Mouse (Mus musculus) neural tube, embryonic 11.5 days (tissue): Measurements from ENCODE around the gene H2afv. TPM values are rescaled to one million over a fixed set of nuclear protein-coding genes. Genes with fewer than 3 reads are reported as not detected.
"Not testable (repeated sequence)": the region's sequence is repeated elsewhere in the genome, so short reads cannot be mapped to it uniquely, and the experiment has no call there.

Experiments
- ATAC-seq: fragments of 200-750 bp; cut with Nextera tagmentation; 2 replicates; pipeline ENCODE4 v1.8.0; 2017; ENCODE audit warnings: moderate number of reproducible peaks, mild to moderate bottlenecking, moderate TSS enrichment, moderate library complexity; ENCODE audit not compliant: insufficient read depth, low FRiP score, low TSS enrichment
- DNase-seq: peaks from one replicate; pipeline ENCODE4 v3.0.0-alpha.2; 2015; ENCODE audit warnings: low spot score
- H3K27ac ChIP-seq: fragments of 300-500 bp; sonication (generic); 2 replicates; pipeline ENCODE4 v1.5.1; 2014; ENCODE audit warnings: low read depth, mild to moderate bottlenecking, low read length
- H3K27me3 ChIP-seq: fragments of 300-500 bp; sonication (generic); 2 replicates; pipeline ENCODE4 v1.6.1; 2014; ENCODE audit warnings: mild to moderate bottlenecking, low read length, mixed read lengths; ENCODE audit not compliant: control insufficient read depth, insufficient read depth
- H3K36me3 ChIP-seq: fragments of 300-500 bp; sonication (generic); 2 replicates; pipeline ENCODE4 v1.6.1; 2014; ENCODE audit warnings: mild to moderate bottlenecking, low read length, moderate library complexity, mixed read lengths; ENCODE audit not compliant: control insufficient read depth, insufficient read depth
- H3K4me1 ChIP-seq: fragments of 300-500 bp; sonication (generic); 2 replicates; pipeline ENCODE4 v1.6.1; 2014; ENCODE audit warnings: low read length, mixed read lengths; ENCODE audit not compliant: control insufficient read depth, insufficient read depth
- H3K4me2 ChIP-seq: fragments of 300-500 bp; sonication (generic); 2 replicates; pipeline ENCODE4 v1.6.1; 2014; ENCODE audit warnings: low read depth, mild to moderate bottlenecking, moderate library complexity
- H3K4me3 ChIP-seq: fragments of 300-500 bp; sonication (generic); 2 replicates; pipeline ENCODE4 v1.5.1; 2014; ENCODE audit warnings: low read depth, low read length
- H3K9ac ChIP-seq: fragments of 300-500 bp; sonication (generic); 2 replicates; pipeline ENCODE4 v1.6.1; 2014; ENCODE audit warnings: mild to moderate bottlenecking, low read length
- H3K9me3 ChIP-seq: fragments of 300-500 bp; sonication (generic); 2 replicates; pipeline ENCODE4 v1.6.1; 2016; ENCODE audit warnings: low read length; ENCODE audit not compliant: control insufficient read depth
- WGBS: fragments of 180-500 bp; shearing (Covaris S2); extraction: QIAGEN DNeasy Blood & Tissue Kit; methylation state at CpG from one replicate; pipeline ENCODE4 v1.1.7; 2014; 5-methylcytosine and 5-hydroxymethylcytosine counted together
- polyA plus RNA-seq: library from polyadenylated mRNA; unstranded; fragments of >200 nt; fragmentation: Nextera tagmentation; extraction: Ambion mirVana; gene quantifications from 2 replicates; pipeline ENCODE4 v1.2.1, GENCODE M21; 2014

Gene H2afv
- polyA plus RNA-seq, 1 experiment from 2014 or later, result 762 TPM

DNA sequence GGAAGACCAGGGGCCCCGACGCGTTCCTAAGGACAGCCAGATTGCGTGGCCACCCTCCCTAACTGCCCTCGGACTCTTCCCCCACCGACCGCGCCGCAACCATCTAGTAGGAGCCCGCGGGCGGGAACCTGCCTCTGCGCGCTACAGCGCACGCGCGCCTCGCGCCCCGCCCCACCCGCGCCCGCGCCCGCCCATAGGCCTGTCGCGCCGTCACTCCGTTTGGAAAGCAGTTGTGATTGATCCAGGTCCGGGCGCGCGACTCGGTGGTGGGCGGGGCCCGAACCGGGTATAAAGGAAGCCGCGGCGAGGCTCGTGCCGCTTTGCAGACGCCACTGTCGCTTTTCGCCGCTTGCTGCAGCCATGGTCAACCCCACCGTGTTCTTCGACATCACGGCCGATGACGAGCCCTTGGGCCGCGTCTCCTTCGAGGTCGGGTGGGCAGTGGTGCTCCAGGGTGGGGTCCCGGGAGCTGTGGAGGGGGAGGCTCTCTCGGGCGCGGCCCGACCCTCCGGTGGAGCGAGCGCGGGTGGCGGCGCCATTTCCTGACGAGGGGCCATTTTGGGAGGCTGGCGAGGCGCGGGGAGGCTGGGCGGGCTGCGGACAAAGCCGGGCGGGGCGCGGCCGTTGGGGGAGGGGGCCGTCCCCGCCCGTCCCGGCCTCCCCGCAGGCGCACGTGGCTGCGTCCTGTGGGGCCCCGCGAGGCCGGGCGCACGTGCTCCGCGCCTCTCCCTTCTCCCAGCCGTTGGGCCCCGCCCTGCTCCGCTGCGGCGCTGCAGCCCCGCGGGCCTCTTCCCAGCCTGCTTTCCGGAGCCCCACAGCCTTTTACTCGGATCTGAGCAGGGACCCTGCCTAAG lies 28.5 kb downstream of the H2afv start:
- DNase-seq, result peak; percentile 97
- Histone ChIP-seq H3K27ac (peak overlapping the region; percentile 85), H3K27me3 (no peaks in the 10 kb centered on the region), H3K9ac (peak overlapping the region; percentile 97), H3K9me3 (no peaks in the 10 kb centered on the region), H3K4me3 (peak overlapping the region; percentile 81), H3K36me3 (peaks cover 11% of the 10 kb centered on the region), H3K4me2 (peak overlapping the region; percentile 95), H3K4me1 (peaks cover 17% of the 10 kb centered on the region)
- 0% methylated on average over 84 of the region's 102 CpGs for WGBS
- peak; percentile 95 for ATAC-seq

DNA sequence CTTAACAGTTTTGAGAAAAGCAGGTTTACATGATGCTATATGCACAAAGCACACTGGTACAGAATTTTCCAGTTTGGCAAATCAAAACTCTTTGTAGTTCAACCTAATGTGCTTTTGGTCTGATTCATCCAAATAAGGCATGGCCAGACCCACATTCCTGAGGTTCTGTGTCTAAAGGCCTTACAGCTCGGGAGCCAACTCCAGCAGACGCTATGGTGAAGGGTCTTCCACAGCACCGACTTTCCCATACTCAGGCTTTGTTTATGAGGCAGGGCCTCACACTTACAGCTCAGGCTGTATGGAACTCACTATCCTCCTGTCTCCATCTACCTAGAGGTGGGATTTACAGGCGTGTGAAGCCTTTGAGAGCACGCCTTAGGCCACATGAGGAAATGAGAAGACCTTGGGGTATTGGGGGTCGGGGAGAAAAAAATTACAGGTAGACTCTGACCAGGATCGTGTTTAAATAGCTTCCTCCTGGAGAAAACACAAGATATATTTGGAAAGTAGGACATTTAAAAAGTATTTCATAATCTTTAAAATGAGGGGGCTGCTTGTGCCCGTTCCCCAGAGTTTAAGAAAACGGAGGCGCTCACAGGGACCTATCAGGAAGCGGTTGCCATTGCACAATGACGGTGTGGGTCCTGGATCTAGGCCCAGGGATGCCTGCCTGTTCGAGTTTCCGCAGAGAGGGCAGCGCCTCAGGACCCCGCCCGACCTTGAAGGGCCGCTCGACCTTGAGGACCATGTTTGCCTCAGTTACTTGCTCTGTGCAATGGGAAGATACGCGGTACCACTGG lies 29.3 kb downstream of the H2afv start, which contains the start of gene Ppia:
Ppia (plus strand) TSS at position 693 of the 800 bp plus-strand sequence.
- Histone ChIP-seq H3K27ac (peak within 1 kb of the TSS; percentile 85), H3K36me3 (peaks cover 7% of the 10 kb centered on the region)
- peak; percentile 59 for ATAC-seq

DNA sequence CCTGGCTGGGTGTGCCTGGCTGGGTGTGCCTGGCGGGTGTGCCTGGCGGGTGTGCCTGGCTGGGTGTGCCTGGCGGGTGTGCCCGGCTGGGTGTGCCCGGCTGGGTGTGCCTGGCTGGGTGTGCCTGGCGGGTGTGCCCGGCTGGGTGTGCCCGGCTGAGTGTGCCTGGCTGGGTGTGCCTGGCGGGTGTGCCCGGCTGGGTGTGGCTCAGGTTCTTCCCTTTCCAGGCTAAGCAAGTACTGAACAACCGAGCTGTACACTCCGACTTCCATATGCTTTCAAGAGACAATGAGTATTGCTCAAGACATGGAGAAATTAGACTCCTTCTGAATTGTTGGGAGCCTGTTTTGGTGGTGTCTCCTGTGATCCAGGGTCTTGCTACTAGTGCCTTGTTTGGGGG lies 31.0 kb downstream of the H2afv start:
- H3K27ac ChIP-seq, result no peak overlapping the region
- H3K9me3 ChIP-seq, result no peaks in the 10 kb centered on the region
- peaks cover 17% of the 10 kb centered on the region for H3K4me1 ChIP-seq
- DNase-seq (no peak), ATAC-seq (no peak)
- no peak overlapping the region for H3K4me2 ChIP-seq
- H3K4me3 ChIP-seq, result no peak overlapping the region
- no peak overlapping the region for H3K9ac ChIP-seq
- 95% methylated on average over 7 of the region's 12 CpGs for WGBS
- no peaks in the 10 kb centered on the region for H3K36me3 ChIP-seq
- no peaks in the 10 kb centered on the region for H3K27me3 ChIP-seq

More for the DNA sequence above, 29.3 kb downstream of the H2afv start, which contains the start of gene Ppia:
- H3K9ac ChIP-seq, result peak within 1 kb of the TSS; percentile 97
- 9% methylated on average over 21 of the region's 21 CpGs for whole genome bisulfite sequencing
- no peaks in the 10 kb centered on the region for H3K9me3 ChIP-seq
- H3K4me2 ChIP-seq, result peak within 1 kb of the TSS; percentile 95
- H3K27me3 ChIP-seq, result no peaks in the 10 kb centered on the region
- DNase-seq, result peak; percentile 28
- H3K4me3 ChIP-seq, result peak within 1 kb of the TSS; percentile 81
- H3K4me1 ChIP-seq, result peaks cover 17% of the 10 kb centered on the region

DNA sequence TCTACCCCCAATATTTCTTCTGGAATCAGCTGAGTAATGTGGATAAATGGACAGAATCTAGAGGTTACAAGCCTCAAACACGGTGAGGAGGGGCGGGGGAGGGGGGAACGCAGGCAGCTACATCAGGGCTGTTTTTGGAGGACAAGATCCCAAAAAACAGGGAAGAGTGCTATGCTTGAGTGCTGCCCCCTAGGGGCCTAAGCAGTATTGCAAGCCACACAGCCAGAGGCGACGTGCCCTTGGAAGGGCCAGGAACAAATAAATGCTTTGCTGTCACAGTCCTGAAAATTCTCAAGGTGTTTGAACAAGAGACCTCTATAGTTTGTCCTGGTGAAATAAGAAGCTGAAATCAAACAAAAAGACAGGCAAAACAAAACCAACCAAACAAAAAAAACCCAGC lies 32.6 kb downstream of the H2afv start:
- H3K36me3 ChIP-seq, result no peaks in the 10 kb centered on the region
- no peak overlapping the region for H3K9ac ChIP-seq
- H3K27ac ChIP-seq, result no peak overlapping the region
- H3K27me3 ChIP-seq, result no peaks in the 10 kb centered on the region
- H3K9me3 ChIP-seq, result no peaks in the 10 kb centered on the region
- ATAC-seq, result no peak
- H3K4me2 ChIP-seq, result no peak overlapping the region
- WGBS, result 6% methylated on average over 5 of the region's 5 CpGs
- DNase-seq, result peak; percentile 83
- peaks cover 8% of the 10 kb centered on the region for H3K4me1 ChIP-seq
- no peak overlapping the region for H3K4me3 ChIP-seq

DNA sequence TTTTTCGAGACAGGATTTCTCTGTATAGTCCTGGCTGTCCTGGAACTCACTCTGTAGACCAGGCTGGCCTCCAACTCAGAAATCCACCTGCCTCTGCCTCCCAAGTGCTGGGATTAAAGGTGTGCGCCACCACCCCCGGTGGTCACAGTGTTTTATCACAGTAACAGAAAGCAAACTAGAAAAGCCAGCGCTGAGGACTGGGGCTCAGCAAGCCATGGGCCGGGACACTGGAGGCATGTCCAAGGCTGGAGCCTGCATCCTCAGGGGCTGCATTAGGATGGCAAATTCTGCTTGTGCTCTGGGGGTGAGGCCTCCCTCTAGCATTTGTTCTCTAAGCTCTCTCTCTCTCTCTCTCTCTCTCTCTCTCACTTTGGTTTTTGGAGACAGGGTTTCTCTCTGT lies 33.5 kb downstream of the H2afv start:
- 89% methylated on average over 5 of the region's 5 CpGs for WGBS
- DNase-seq, H3K27me3 ChIP-seq, H3K4me3 ChIP-seq, H3K9ac ChIP-seq, H3K36me3 ChIP-seq, H3K27ac ChIP-seq, H3K9me3 ChIP-seq, ATAC-seq, H3K4me2 ChIP-seq: not testable (repeated sequence)
- H3K4me1 ChIP-seq, result peaks cover 15% of the 10 kb centered on the region

DNA sequence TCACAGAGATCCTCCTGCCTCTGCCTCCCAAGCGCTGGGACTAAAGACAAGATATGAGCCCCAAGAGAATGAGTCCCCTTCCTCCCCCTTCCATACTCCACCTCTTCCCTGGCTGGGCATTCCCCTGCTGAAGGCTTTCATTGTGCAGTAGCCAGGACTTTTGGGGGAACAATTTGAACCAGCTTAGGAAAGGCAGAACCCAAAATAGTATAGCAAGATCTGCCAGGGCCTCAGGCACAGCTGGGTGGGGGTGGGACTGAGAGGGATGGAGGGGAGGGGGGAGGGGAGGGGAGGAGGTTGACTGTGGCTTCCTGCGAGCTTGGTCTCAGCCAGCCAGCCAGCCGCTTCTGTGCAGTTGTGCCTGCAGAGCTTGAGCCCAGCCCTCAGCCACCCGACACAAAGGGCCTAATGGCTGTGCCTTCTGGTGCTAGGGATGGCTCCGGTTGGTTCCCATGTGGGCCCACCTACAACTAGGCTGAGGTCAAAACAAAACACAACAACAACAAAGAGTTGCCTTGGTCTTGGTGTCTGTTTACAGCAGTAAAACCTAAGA lies 34.1 kb downstream of the H2afv start:
- H3K9me3 ChIP-seq, result no peaks in the 10 kb centered on the region
- no peak for ATAC-seq
- H3K4me2 ChIP-seq, result no peak overlapping the region
- H3K4me3 ChIP-seq, result no peak overlapping the region
- 43% methylated on average over 5 of the region's 5 CpGs for WGBS
- H3K27ac ChIP-seq, result no peak overlapping the region
- H3K9ac ChIP-seq, result no peak overlapping the region
- DNase-seq, result no peak
- peaks cover 15% of the 10 kb centered on the region for H3K4me1 ChIP-seq
- peaks cover 6% of the 10 kb centered on the region for H3K36me3 ChIP-seq
- H3K27me3 ChIP-seq, result no peaks in the 10 kb centered on the region

DNA sequence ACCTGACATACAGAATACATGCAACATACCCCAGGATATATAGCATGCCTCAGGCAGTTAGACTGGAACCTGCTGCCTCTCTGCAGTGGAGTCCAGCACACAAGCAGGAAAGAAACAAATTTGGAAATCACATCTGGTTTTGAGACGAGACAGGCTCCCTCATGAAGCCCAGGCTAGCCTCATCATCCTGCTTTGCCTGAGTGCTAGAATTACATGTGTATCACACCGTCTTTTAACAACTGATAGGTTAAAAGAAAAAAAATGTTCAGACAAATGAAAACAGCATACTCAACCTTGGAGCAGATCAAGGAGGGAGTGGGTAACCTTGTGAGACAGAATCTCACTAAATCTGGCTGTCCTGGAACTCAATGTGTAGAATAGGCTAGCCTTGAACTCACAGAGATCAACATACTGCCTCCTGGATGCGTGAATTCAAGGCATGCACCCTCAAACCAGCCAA lies 37.1 kb downstream of the H2afv start:
- Histone ChIP-seq H3K9me3 (no peaks in the 10 kb centered on the region), H3K27me3 (no peaks in the 10 kb centered on the region), H3K27ac (no peak overlapping the region), H3K9ac (no peak overlapping the region), H3K4me3 (no peak overlapping the region), H3K4me1 (peaks cover 9% of the 10 kb centered on the region), H3K4me2 (no peak overlapping the region), H3K36me3 (peaks cover 26% of the 10 kb centered on the region)
- WGBS, result 80% methylated on average over 3 of the region's 3 CpGs
- DNase-seq (no peak), ATAC-seq (no peak)

DNA sequence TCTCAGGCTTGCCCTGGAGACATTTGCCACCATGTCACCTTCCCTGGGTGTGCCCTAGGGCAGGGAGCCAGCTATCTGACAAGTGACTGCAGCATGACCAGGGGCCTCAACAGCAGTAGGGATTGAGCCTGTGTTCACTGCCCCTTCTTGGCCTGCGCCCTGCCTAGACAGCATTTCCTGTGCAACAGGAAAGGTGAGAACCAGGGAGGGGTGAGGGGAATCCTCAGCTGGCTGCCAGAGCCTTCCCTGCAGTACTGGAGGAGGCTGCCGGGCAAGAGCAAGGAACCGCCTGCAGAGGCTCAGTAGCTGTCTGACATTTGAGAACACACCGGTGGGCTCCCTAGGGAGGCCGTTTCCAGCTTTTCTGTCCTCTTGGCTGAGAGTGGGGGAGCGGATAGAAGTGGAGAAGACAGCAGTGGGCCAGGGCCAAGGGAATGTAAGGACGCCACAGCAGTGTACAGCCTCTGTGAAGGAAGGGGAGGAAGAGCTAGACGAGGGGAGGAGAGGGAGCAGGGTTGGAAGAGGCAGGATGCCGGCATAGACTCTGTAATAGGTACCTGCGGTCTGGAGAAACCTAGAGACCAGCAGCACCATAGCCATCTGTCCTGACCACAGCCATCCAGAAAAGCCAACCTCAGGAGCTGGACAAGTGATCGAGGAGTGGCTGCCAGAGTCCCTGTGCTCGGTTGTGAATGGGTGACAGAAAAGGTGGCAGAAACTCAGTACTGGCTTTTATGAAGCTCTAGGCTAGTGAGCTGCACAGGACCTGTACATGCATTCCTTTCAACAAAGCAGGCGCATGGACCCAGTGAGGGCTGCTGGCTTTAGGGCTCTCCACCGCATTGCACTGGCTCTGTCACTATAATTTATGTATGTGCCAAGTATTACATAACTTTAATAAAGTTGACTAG lies 37.7 kb downstream of the H2afv start:
- H3K36me3 ChIP-seq, result peaks cover 26% of the 10 kb centered on the region
- 48% methylated on average over 14 of the region's 14 CpGs for WGBS
- H3K9me3 ChIP-seq, result no peaks in the 10 kb centered on the region
- H3K4me1 ChIP-seq, result peaks cover 9% of the 10 kb centered on the region
- no peak overlapping the region for H3K9ac ChIP-seq
- H3K4me3 ChIP-seq, result no peak overlapping the region
- ATAC-seq, result no peak
- H3K4me2 ChIP-seq, result no peak overlapping the region
- H3K27ac ChIP-seq, result peak overlapping the region; percentile 54; the same call in 1 of the 2 replicates
- peak; percentile 60 for DNase-seq
- H3K27me3 ChIP-seq, result no peaks in the 10 kb centered on the region
